Mouse (Mus musculus) lung, postnatal 0 days (tissue): ENCODE data around the gene Gjb5.

Experiments
- CTCF ChIP-seq: IDR thresholded peaks from 2 replicates; pipeline ENCODE4 v1.5.1; 2016; ENCODE audit warnings: antibody characterized with exemption, mild to moderate bottlenecking
- EP300 ChIP-seq: IDR thresholded peaks from 2 replicates; pipeline ENCODE4 v1.6.1; 2016; ENCODE audit warnings: antibody characterized with exemption, mild to moderate bottlenecking, control low read depth

DNA sequence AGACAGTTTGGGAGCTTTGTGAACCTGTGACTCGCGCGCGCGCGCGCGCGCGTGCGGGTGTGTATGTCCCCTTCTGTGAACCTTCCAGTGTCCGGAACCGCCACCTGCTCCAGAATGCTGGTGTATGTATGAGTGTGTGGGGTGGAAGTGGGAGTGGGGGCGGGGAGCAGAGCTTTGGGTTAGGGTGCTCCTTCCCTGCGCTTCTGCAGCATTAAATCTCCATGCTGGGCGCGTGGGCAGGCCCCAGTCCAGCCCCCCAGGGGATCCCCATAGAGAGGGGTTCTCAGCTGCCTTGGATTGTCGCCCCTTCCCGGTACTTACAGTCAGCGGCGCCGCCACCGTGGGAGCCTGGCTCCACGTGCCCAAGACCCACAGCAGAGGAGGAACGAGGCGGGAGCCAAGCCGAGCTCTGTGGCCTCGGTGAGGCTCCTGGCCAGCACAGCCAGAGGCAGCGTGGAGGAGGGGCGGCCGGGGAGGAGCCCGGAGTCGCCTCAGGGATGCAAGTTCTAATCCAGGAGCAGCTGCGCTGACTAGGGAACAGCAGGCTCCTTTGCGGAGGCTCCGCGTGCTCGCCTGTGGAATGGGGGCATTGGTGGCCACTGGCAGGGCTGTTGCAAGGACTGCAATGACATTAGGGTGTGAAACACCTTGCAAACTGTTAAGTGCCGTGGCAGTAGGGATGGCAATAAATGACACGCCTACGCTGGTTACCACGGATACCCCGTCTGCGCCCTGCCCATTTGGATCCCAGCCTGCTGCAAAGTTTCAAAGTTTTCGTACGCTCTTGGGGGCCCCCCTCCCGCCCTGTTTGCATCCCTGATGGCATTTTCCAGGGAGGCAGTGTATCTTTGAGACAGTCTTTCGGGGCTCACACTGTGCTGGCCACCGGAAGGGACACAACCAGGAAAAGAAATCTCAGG lies 27.5 kb downstream of the Gjb5 start, which contains the start of gene Gjb3:
- TF ChIP-seq CTCF (no peak), EP300 (no peak)
